Mouse (Mus musculus) hindbrain, embryonic 10.5 days (tissue): ENCODE data around the gene Tmem189. TPM values are rescaled to one million over a fixed set of nuclear protein-coding genes. Genes with fewer than 3 reads are reported as not detected.

Experiments used
- DNase-seq: peaks from one replicate; pipeline ENCODE4 v3.0.0-alpha.2; 2017; ENCODE audit warnings: low spot score
- H3K27ac ChIP-seq: fragments of 300-500 bp; sonication (generic); 2 replicates; pipeline ENCODE4 v1.5.1; 2016; ENCODE audit warnings: mild to moderate bottlenecking, moderate library complexity
- H3K27me3 ChIP-seq: fragments of 300-500 bp; sonication (generic); 2 replicates; pipeline ENCODE4 v1.6.1; 2016; ENCODE audit warnings: mild to moderate bottlenecking; ENCODE audit not compliant: poor library complexity, insufficient read depth, severe bottlenecking
- H3K36me3 ChIP-seq: fragments of 300-500 bp; sonication (generic); 2 replicates; pipeline ENCODE4 v1.6.1; 2016; ENCODE audit warnings: mild to moderate bottlenecking, moderate library complexity
- H3K4me1 ChIP-seq: fragments of 300-500 bp; sonication (generic); replicated peaks from 2 replicates; pipeline ENCODE4 v1.6.1; 2016; ENCODE audit warnings: mild to moderate bottlenecking
- H3K4me3 ChIP-seq: fragments of 300-500 bp; sonication (generic); 2 replicates; pipeline ENCODE4 v1.5.1; 2016; ENCODE audit warnings: mild to moderate bottlenecking, moderate library complexity
- H3K9me3 ChIP-seq: fragments of 300-500 bp; sonication (generic); 2 replicates; pipeline ENCODE4 v1.6.1; 2016; ENCODE audit warnings: mild to moderate bottlenecking, moderate library complexity
- WGBS: fragments of 180-500 bp; shearing (Covaris S2); methylation state at CpG from one replicate; pipeline ENCODE4 v1.1.7; 2016; 5-methylcytosine and 5-hydroxymethylcytosine counted together
- polyA plus RNA-seq: library from polyadenylated mRNA; unstranded; fragments of >200 nt; fragmentation: Nextera tagmentation; extraction: Ambion mirVana; gene quantifications from 2 replicates; pipeline ENCODE4 v1.2.1, GENCODE M21; 2016

Gene Tmem189
- polyA plus RNA-seq, 1 experiment from 2014 or later, result 41.2 TPM

DNA sequence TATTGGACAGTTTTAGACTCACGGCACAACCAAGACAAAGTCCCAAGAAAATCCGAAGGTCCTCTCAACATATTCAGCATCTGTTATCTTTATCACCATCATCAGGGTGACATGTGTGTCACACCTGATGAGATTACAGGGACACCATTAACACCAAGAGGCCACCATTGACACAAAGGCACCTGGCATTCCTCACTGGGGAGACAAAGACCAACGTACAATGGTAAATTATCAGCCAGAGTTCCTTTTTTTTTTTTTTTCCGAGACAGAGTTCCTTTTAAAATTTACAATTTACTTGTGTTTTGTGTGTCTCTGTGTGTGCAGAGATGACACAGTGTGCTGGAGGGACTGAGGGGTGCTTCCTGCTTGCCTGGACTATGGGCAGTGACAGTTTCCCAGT is 20.2 kb downstream of the Tmem189 start:
- DNase-seq, result no peak
- Histone ChIP-seq H3K4me1 (peaks cover 19% of the 10 kb centered on the region), H3K36me3 (no peaks in the 10 kb centered on the region), H3K27ac (no peak overlapping the region), H3K4me3 (no peak overlapping the region), H3K27me3 (no peaks in the 10 kb centered on the region), H3K9me3 (no peaks in the 10 kb centered on the region)
- 77% methylated on average over 4 of the region's 4 CpGs for WGBS

DNA sequence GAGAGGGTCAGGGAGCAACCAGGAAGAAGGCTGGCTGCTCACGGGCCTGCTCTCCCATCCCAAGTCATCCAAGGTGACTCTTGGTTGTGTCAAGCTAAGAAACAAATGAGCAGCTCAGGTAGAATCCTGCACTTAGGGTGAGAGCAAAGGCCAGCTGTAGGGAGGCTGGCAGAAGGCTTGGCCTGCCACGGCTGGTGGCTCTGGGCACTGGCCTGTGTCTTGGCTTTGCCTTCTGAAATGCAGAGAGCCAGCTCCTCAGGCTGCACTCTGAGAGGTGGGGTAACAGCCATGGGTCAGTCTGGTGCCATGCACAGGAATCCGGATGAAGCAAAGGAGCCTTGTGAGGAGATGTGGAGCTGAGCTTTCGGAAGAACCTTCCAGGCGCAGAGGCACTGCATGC is 21.2 kb downstream of the Tmem189 start:
- H3K27ac ChIP-seq, result no peak overlapping the region
- DNase-seq, result no peak
- WGBS, result 86% methylated on average over 5 of the region's 5 CpGs
- peaks cover 19% of the 10 kb centered on the region for H3K4me1 ChIP-seq
- H3K27me3 ChIP-seq, result no peaks in the 10 kb centered on the region; the same call in 1 of the 2 replicates
- no peak overlapping the region for H3K4me3 ChIP-seq
- H3K36me3 ChIP-seq, result no peaks in the 10 kb centered on the region
- H3K9me3 ChIP-seq, result no peaks in the 10 kb centered on the region

DNA sequence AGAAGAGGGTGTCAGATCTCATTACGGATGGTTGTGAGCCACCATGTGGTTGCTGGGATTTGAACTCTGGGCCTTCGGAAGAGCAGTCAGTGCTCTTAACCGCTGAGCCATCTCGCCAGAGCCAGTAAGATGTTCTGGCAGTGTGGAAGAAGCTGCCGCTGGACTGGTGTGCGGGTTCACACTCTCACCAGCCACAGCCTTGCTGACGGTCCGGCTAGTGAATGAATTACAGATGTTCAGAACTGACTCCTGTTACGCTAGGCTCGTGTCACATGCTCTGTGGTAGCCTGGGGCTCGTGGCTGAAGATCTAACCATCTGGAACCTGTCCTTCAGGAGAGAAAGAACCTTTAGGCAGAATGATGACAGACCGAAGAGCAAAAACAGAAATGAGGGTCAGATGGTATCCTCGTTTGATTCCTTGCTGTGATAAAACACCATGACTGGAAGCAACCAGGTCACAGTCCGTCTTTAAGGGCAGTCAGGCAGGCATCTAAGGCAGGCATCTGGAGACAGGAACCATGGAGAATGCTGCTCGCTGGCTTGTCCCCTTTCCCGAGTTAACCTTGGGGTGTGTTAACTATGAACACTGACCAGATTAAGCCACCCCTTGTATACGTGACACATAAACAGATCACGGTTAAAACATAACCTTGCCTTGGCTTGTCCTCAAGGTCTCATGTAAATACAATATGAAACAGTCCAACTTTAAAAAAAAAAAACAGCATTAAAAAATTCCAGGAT is 23.5 kb downstream of the Tmem189 start:
- peaks cover 16% of the 10 kb centered on the region for H3K4me1 ChIP-seq
- no peak for DNase-seq
- no peak overlapping the region for H3K27ac ChIP-seq
- peaks cover 16% of the 10 kb centered on the region for H3K27me3 ChIP-seq
- H3K9me3 ChIP-seq, result no peaks in the 10 kb centered on the region
- H3K36me3 ChIP-seq, result no peaks in the 10 kb centered on the region
- no peak overlapping the region for H3K4me3 ChIP-seq
- 85% methylated on average over 18 of the region's 18 CpGs for WGBS

GRCm38 (mm10) chr2:167662713-167663112 is 26.9 kb downstream of the Tmem189 start:
- Histone ChIP-seq H3K36me3 (peaks cover 8% of the 10 kb centered on the region), H3K4me3 (peak overlapping the region; percentile 86; the same call in 1 of the 2 replicates), H3K4me1 (peaks cover 45% of the 10 kb centered on the region), H3K27ac (peak overlapping the region; percentile 12; the same call in 1 of the 2 replicates), H3K9me3 (no peaks in the 10 kb centered on the region), H3K27me3 (peaks cover 16% of the 10 kb centered on the region)
- DNase-seq, result no peak
- 55% methylated on average over 6 of the region's 6 CpGs for WGBS

GRCm38 (mm10) chr2:167661270-167662203 is 28.1 kb downstream of the Tmem189 start, which contains the start of gene Gm20431:
Gene Gm20431 (minus strand): TSS chr2:167661496.
- peak within 1 kb of the TSS; percentile 93 for H3K27ac ChIP-seq
- H3K9me3 ChIP-seq, result no peaks in the 10 kb centered on the region
- peak; percentile 92 for DNase-seq
- 2% methylated on average over 110 of the region's 110 CpGs for WGBS
- H3K27me3 ChIP-seq, result peaks cover 16% of the 10 kb centered on the region
- peaks cover 18% of the 10 kb centered on the region for H3K36me3 ChIP-seq
- peak within 1 kb of the TSS; percentile 86 for H3K4me3 ChIP-seq
- H3K4me1 ChIP-seq, result peaks cover 52% of the 10 kb centered on the region

DNA sequence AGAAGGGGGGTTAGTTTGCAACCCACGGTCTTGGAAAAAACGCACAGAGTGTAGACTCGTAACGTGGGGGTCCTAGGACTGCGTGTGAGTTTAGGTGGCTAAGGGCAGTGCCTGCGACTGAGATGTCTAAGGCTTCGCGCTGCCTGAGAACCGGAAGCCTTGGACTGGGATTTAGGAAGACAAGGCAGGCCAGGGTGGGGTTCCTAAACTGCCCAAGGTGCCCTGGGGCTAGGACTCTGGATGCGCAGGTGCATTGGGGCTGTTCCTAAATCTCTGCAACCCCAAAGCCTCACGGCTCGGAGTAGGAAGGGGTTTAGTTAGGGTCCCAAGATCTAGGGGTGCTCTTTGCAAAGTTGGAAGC is 29.0 kb downstream of the Tmem189 start:
- H3K36me3 ChIP-seq, result peaks cover 21% of the 10 kb centered on the region
- H3K4me3 ChIP-seq, result peak overlapping the region; percentile 86
- H3K27me3 ChIP-seq, result peaks cover 16% of the 10 kb centered on the region
- H3K9me3 ChIP-seq, result no peaks in the 10 kb centered on the region
- H3K4me1 ChIP-seq, result peaks cover 55% of the 10 kb centered on the region
- 1% methylated on average over 12 of the region's 12 CpGs for WGBS
- DNase-seq, result peak; percentile 51
- H3K27ac ChIP-seq, result peak overlapping the region; percentile 93

DNA sequence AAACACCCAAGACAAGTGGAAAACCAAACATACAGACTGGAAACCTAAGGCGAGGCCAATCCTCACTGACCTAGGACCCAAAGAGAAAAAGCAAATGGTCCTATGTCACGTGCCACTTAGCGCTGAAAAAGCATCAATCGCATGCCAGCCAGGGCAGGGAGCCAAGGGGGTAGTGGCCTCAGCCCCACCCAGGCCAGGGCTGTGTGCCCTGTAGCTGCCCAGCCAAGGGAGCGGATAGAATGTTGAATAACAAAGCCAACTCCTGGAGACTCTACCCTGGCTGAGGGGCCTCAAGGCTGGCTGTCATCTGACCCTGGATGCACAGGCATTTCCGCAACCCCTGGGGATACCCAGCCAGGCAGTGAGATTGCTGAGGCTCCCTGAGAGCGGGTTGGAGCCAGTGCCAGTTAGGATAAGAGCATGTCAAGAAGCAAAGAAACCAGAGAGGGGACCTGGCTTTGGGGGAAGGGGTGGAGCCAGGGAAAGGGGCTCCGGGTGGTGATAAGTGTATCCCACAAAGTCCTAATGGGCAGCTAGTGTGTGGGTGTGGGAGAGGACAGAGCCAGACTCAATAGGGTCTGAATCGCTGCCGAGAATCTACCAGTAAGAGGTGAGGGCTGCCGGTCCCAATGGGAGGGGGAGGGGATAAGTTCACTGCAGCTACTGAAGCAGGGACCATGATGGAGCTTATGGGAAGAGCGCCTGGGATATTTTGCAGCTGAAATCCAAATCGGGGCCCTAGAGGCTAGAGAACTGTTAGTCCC is 29.6 kb downstream of the Tmem189 start:
- Histone ChIP-seq H3K36me3 (peaks cover 22% of the 10 kb centered on the region), H3K27ac (peak overlapping the region; percentile 93), H3K4me3 (peak overlapping the region; percentile 86), H3K27me3 (peaks cover 16% of the 10 kb centered on the region), H3K4me1 (peaks cover 55% of the 10 kb centered on the region), H3K9me3 (no peaks in the 10 kb centered on the region)
- WGBS, result 20% methylated on average over 13 of the region's 13 CpGs
- DNase-seq, result peak; percentile 28

- Histone ChIP-seq H3K4me1 (peaks cover 55% of the 10 kb centered on the region), H3K4me3 (peak overlapping the region; percentile 86), H3K36me3 (peaks cover 29% of the 10 kb centered on the region), H3K27ac (peak overlapping the region; percentile 93; the same call in 1 of the 2 replicates), H3K9me3 (no peaks in the 10 kb centered on the region), H3K27me3 (peaks cover 16% of the 10 kb centered on the region)
- no peak for DNase-seq
- WGBS, result 72% methylated on average over 10 of the region's 10 CpGs
Observed at GRCm38 (mm10) chr2:167659177-167659846, 30.3 kb downstream of the Tmem189 start.

DNA sequence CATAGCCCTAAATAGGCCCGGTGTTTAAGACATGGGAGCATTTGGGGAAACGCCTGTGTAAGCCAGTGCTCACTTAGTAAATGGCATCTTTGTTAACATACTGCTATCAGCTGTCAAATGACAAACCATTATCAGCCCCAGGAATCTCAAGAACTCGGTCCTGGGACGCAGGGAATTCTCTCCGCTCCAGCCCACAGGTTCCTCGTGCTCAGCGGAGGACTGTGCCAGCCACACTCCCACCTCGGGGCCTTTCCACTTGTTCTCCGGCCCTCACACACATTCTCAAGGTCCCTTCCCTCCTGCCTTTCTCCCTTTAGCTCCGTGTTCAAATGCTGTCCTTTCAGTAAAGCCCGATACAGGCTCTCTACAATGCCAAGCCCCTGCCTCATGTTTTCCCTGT is 30.9 kb downstream of the Tmem189 start:
- DNase-seq, result no peak
- peak overlapping the region; percentile 86; the same call in 1 of the 2 replicates for H3K4me3 ChIP-seq
- H3K27ac ChIP-seq, result peak overlapping the region; percentile 29; the same call in 1 of the 2 replicates
- H3K36me3 ChIP-seq, result peaks cover 35% of the 10 kb centered on the region
- peaks cover 16% of the 10 kb centered on the region for H3K27me3 ChIP-seq
- peaks cover 55% of the 10 kb centered on the region for H3K4me1 ChIP-seq
- WGBS, result 81% methylated on average over 11 of the region's 11 CpGs
- H3K9me3 ChIP-seq, result no peaks in the 10 kb centered on the region

DNA sequence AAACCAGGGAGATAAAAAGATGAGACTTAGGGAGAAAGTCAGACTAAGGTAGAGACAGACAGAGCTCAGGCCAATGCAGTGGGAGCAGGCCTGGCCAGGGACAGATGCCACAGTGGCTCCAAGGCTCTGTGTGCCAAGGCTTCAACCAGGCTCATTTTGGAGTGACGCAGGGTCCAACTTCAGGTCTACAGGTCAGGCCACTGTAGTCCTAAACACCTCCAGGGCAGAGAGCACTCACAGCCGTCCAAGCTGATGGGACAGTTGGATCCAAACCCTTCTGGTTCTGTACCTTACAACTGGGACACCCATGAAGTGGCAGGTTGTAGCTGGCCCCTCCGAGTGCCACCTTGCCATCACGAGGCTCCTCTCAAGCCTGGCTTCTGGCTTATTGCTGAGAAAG is 31.6 kb downstream of the Tmem189 start:
- no peak for DNase-seq
- Histone ChIP-seq H3K27me3 (peaks cover 12% of the 10 kb centered on the region), H3K27ac (no peak overlapping the region), H3K9me3 (no peaks in the 10 kb centered on the region), H3K36me3 (peaks cover 42% of the 10 kb centered on the region), H3K4me1 (peaks cover 59% of the 10 kb centered on the region), H3K4me3 (no peak overlapping the region)
- WGBS, result 90% methylated on average over 4 of the region's 4 CpGs

DNA sequence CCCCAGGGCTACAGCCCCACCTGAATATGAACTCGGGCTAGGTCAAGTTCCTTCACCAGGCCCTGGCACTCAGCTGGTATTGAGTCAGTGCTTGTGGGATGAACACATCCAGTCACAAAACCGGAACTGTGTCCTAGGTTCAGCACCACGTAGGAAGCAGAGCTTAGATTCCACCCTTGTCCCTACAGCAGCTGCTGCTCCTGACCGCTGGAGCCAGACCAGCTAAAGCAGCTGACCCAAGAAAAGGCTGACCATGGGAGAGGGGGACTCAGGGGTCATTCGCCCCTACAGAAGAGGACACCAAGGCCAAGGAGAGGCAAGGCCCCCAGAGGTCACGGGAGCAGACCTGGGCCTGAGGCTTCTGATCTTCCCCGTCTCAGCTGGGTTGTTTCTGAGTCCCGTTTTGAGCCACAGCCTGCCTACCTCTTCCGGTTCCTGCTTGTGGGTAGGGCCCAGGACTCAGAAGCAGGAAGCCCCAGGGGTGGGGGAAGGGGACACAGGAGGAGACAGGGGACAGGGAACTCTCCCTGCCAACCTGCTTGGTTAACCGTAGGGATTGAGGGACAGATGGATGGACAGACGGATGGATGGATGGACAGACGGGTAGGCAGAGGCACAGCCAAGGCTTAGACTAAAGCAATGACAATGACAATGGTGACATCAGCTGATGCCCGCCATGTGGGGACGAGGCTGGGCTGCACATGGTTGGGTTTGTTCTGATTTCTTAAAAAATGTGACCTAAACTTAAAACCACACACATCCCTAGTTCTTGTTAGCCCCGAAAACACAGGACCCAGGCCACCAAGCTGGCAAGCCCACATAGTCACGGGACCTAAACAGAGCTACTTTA is 32.8 kb downstream of the Tmem189 start:
- Histone ChIP-seq H3K27me3 (peaks cover under 1% of the 10 kb centered on the region; the same call in 1 of the 2 replicates), H3K4me1 (peaks cover 51% of the 10 kb centered on the region), H3K36me3 (peaks cover 53% of the 10 kb centered on the region), H3K27ac (0 out of 2 replicates have a peak overlapping the region, but pooled peaks have one; percentile 46), H3K4me3 (no peak overlapping the region), H3K9me3 (no peaks in the 10 kb centered on the region)
- 85% methylated on average over 16 of the region's 16 CpGs for WGBS
- no peak for DNase-seq
